Comparison of ENCODE assay signal across 19 mouse cellular contexts in the genomic region with DNA sequence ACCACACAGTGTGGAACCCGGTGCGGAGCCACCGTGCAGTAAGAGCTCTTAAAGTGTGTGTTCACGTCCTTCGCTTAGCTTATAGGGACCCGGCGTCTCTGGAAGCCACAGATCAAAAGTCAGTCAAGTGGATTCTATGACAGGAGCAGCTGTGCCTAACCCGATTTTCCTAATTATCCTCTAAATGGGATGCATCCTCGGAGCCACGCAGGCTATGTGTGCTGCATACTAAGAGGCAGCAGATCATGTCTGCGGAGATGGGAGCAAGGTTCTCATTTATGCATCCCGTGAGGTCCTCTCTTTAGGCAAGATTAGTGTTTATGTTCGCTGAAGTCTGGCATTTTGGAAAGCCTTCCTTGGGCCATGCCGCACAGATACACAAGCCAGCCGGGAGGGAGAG. TPM values are rescaled to one million over a fixed set of nuclear protein-coding genes. Genes with fewer than 3 reads are reported as not detected.
DNase-seq lines count a peak whose midpoint lies in the region; ATAC-seq and TF ChIP-seq lines count a peak whose summit lies in the region.
"Had no signal": no experiment of that assay in that cellular context is flagged by ENCODE, and none has a peak within 500 bp of the region (broad histone marks: within the 10 kb centered on the region; RNA-seq: fewer than 3 reads in every experiment).

No protein-coding gene starts in this region.

- no peak overlapping the region for H3K9ac ChIP-seq in forebrain, embryonic 15.5 days (replicated peaks)
- no peak overlapping the region for H3K9ac ChIP-seq in hindbrain, embryonic 15.5 days
- no peak overlapping the region for H3K9ac ChIP-seq in midbrain, embryonic 15.5 days
- H3K9ac ChIP-seq: embryonic facial prominence, embryonic 12.5 days; heart, embryonic 15.5 days; limb, embryonic 12.5 days; liver, embryonic 14.5 days had no signal

- H3K4me2 ChIP-seq in forebrain, embryonic 15.5 days (replicated peaks): no peak overlapping the region
- peak overlapping the region; percentile 24 for H3K4me2 ChIP-seq in hindbrain, embryonic 15.5 days
- H3K4me2 ChIP-seq in midbrain, embryonic 15.5 days: peak overlapping the region; percentile 5; the same call in 1 of the 2 replicates
- H3K4me2 ChIP-seq: embryonic facial prominence, embryonic 12.5 days; heart, embryonic 15.5 days; limb, embryonic 12.5 days had no signal

- peak; percentile 47 for ATAC-seq in forebrain, embryonic 15.5 days (replicated peaks)
- peak; percentile 57 for ATAC-seq in hindbrain, embryonic 15.5 days (ENCODE audit: low FRiP score, low read depth)
- peak; percentile 80 for ATAC-seq in midbrain, embryonic 15.5 days (replicated peaks)

- H3K4me3 ChIP-seq in forebrain, embryonic 15.5 days: no peak overlapping the region
- no peak overlapping the region for H3K4me3 ChIP-seq in hindbrain, embryonic 15.5 days
- H3K4me3 ChIP-seq in midbrain, embryonic 15.5 days: no peak overlapping the region
- H3K4me3 ChIP-seq: embryonic facial prominence, embryonic 12.5 days; heart, embryonic 15.5 days; layer of hippocampus, adult 2 months; limb, embryonic 12.5 days had no signal

- peak; percentile 94 for DNase-seq in brain, embryonic 14.5 days (ENCODE audit: low read depth)
- DNase-seq in gastrocnemius, adult 8-10 months (ENCODE audit: low spot score in 2 of 2): no peak
- DNase-seq in cerebellum, adult 11-12 months: no peak
- no peak for DNase-seq in Muller cell, postnatal 12 days (ENCODE audit: inconsistent ontology term)
- no peak for DNase-seq in adrenal gland, postnatal 14 days
- DNase-seq: heart, adult 11 months; kidney, adult 18-20 months; kidney, postnatal 10 days; thymus, postnatal 4 days had no signal

- H3K4me1 ChIP-seq in forebrain, embryonic 15.5 days: peaks cover 48% of the 10 kb centered on the region
- H3K4me1 ChIP-seq in hindbrain, embryonic 15.5 days (replicated peaks): peaks cover 61% of the 10 kb centered on the region
- H3K4me1 ChIP-seq in midbrain, embryonic 15.5 days: peaks cover 55% of the 10 kb centered on the region

- no peaks in the 10 kb centered on the region for H3K36me3 ChIP-seq in forebrain, embryonic 15.5 days
- H3K36me3 ChIP-seq in hindbrain, embryonic 15.5 days: no peaks in the 10 kb centered on the region
- no peaks in the 10 kb centered on the region for H3K36me3 ChIP-seq in midbrain, embryonic 15.5 days (replicated peaks)
- H3K36me3 ChIP-seq: embryonic facial prominence, embryonic 12.5 days; heart, embryonic 15.5 days; limb, embryonic 12.5 days had no signal

- no peak for TF ChIP-seq POLR2A in brain, embryonic 14.5 days (IDR thresholded peaks at IDR 0.05; ENCODE audit: borderline replicate concordance, extremely low read depth, insufficient read depth, insufficient read length, poor library complexity, severe bottlenecking)

- 32% methylated on average over 15 of the region's 15 CpGs for WGBS in forebrain, embryonic 15.5 days
- 20% methylated on average over 15 of the region's 15 CpGs for WGBS in hindbrain, embryonic 15.5 days
- 12% methylated on average over 15 of the region's 15 CpGs for WGBS in midbrain, embryonic 15.5 days

- no peaks in the 10 kb centered on the region for H3K9me3 ChIP-seq in forebrain, embryonic 15.5 days
- no peaks in the 10 kb centered on the region for H3K9me3 ChIP-seq in hindbrain, embryonic 15.5 days
- H3K9me3 ChIP-seq in midbrain, embryonic 15.5 days: no peaks in the 10 kb centered on the region
- H3K9me3 ChIP-seq: embryonic facial prominence, embryonic 12.5 days; heart, embryonic 15.5 days; limb, embryonic 12.5 days had no signal

- H3K27ac ChIP-seq in forebrain, embryonic 15.5 days (replicated peaks): peak overlapping the region; percentile 75
- peak overlapping the region; percentile 61 for H3K27ac ChIP-seq in hindbrain, embryonic 15.5 days (replicated peaks)
- H3K27ac ChIP-seq in midbrain, embryonic 15.5 days: peak overlapping the region; percentile 70
- H3K27ac ChIP-seq: embryonic facial prominence, embryonic 12.5 days; heart, embryonic 15.5 days; layer of hippocampus, adult 2 months; limb, embryonic 12.5 days; liver, embryonic 14.5 days had no signal

- H3K27me3 ChIP-seq in forebrain, embryonic 15.5 days: no peaks in the 10 kb centered on the region
- no peaks in the 10 kb centered on the region for H3K27me3 ChIP-seq in hindbrain, embryonic 15.5 days
- H3K27me3 ChIP-seq in midbrain, embryonic 15.5 days (replicated peaks): no peaks in the 10 kb centered on the region
- H3K27me3 ChIP-seq: heart, embryonic 15.5 days had no signal

- TF ChIP-seq CTCF in brain, embryonic 14.5 days (IDR thresholded peaks at IDR 0.05; ENCODE audit: borderline replicate concordance, extremely low read depth, insufficient read depth, insufficient read length): no peak

RNA-seq across cellular contexts. Expression of a gene that starts 4.9 kb away (rescaled TPM):
- 11.5 and 19.3 TPM in 2 replicates for polyA plus RNA-seq in brain, embryonic 14.5 days (2012; rRNA removed)
- polyA plus RNA-seq in forebrain, embryonic 15.5 days (2015; fragmentation: Nextera tagmentation; extraction: Ambion mirVana): 2.8 and 3.8 TPM in 2 replicates
- polyA plus RNA-seq in hindbrain, embryonic 15.5 days (2015; fragmentation: Nextera tagmentation; extraction: Ambion mirVana): 3.7 and 5.5 TPM in 2 replicates
- polyA plus RNA-seq in midbrain, embryonic 15.5 days (2015; fragmentation: Nextera tagmentation; extraction: Ambion mirVana): 4.2 and 5.4 TPM in 2 replicates
- total RNA-seq in gastrocnemius, adult 8-10 months (2022): 10 to 100 TPM; 37.2 to 42.3 (median 41.6) TPM
- total RNA-seq in adrenal gland, postnatal 14 days (2021): 26.6 and 40.0 TPM in 2 replicates

RNA-seq across cellular contexts. Expression of a gene that starts 34.9 kb away (rescaled TPM):
- 18.7 and 30.8 TPM in 2 replicates for polyA plus RNA-seq in brain, embryonic 14.5 days (2012; rRNA removed)
- polyA plus RNA-seq in forebrain, embryonic 15.5 days (2015; fragmentation: Nextera tagmentation; extraction: Ambion mirVana): 83.1 and 89.2 TPM in 2 replicates
- 85.9 and 88.6 TPM in 2 replicates for polyA plus RNA-seq in hindbrain, embryonic 15.5 days (2015; fragmentation: Nextera tagmentation; extraction: Ambion mirVana)
- polyA plus RNA-seq in midbrain, embryonic 15.5 days (2015; fragmentation: Nextera tagmentation; extraction: Ambion mirVana): 83.3 and 86.6 TPM in 2 replicates
- total RNA-seq in gastrocnemius, adult 8-10 months (2022): 100 to 1,000 TPM; 182 to 205 (median 188) TPM
- total RNA-seq in adrenal gland, postnatal 14 days (2021): 213 and 228 TPM in 2 replicates

RNA-seq across cellular contexts. Expression of a gene that starts 59.3 kb away (rescaled TPM):
- polyA plus RNA-seq in brain, embryonic 14.5 days (2012; rRNA removed): 9.2 and 12.4 TPM in 2 replicates
- polyA plus RNA-seq in forebrain, embryonic 15.5 days (2015; fragmentation: Nextera tagmentation; extraction: Ambion mirVana): 3.4 and 4.0 TPM in 2 replicates
- 5.0 and 6.6 TPM in 2 replicates for polyA plus RNA-seq in hindbrain, embryonic 15.5 days (2015; fragmentation: Nextera tagmentation; extraction: Ambion mirVana)
- polyA plus RNA-seq in midbrain, embryonic 15.5 days (2015; fragmentation: Nextera tagmentation; extraction: Ambion mirVana): 4.6 and 6.4 TPM in 2 replicates
- total RNA-seq in gastrocnemius, adult 8-10 months (2022): 1 to 10 TPM; 1.8 to 5.7 (median 5.0) TPM
- 65.0 and 67.7 TPM in 2 replicates for total RNA-seq in adrenal gland, postnatal 14 days (2021)
- total RNA-seq: megakaryocyte progenitor cell, adult 5-6 weeks had no signal
- polyA plus RNA-seq: lung, embryonic 16.5 days had no signal
